Mouse (Mus musculus) stomach, embryonic 16.5 days (tissue): Measurements from ENCODE around the gene Ddx4. TPM values are rescaled to one million over a fixed set of nuclear protein-coding genes. Genes with fewer than 3 reads are reported as not detected.

Experiments used
- ATAC-seq: fragments of 200-750 bp; cut with Nextera tagmentation; 2 replicates; pipeline ENCODE4 v1.8.0; 2017; ENCODE audit warnings: moderate number of reproducible peaks, moderate TSS enrichment; ENCODE audit not compliant: insufficient read depth, low FRiP score
- H3K27ac ChIP-seq: fragments of 300-500 bp; sonication (generic); 2 replicates; pipeline ENCODE4 v1.5.1; 2014; ENCODE audit warnings: low read length
- H3K27me3 ChIP-seq: fragments of 300-500 bp; sonication (generic); 2 replicates; pipeline ENCODE4 v1.6.1; 2014; ENCODE audit warnings: low read length, control low read depth, mixed read lengths; ENCODE audit not compliant: control insufficient read depth, insufficient read depth
- H3K36me3 ChIP-seq: fragments of 300-500 bp; sonication (generic); 2 replicates; pipeline ENCODE4 v1.6.1; 2014; ENCODE audit warnings: low read length; ENCODE audit not compliant: control insufficient read depth, insufficient read depth
- H3K4me1 ChIP-seq: fragments of 300-500 bp; sonication (generic); 2 replicates; pipeline ENCODE4 v1.6.1; 2014; ENCODE audit warnings: low read length, control low read depth, mixed read lengths; ENCODE audit not compliant: control insufficient read depth, insufficient read depth
- H3K4me2 ChIP-seq: fragments of 300-500 bp; sonication (generic); 2 replicates; pipeline ENCODE4 v1.6.1; 2014; ENCODE audit warnings: low read depth, low read length, mixed read lengths
- H3K4me3 ChIP-seq: fragments of 300-500 bp; sonication (generic); replicated peaks from 2 replicates; pipeline ENCODE4 v1.5.1; 2014; ENCODE audit warnings: mild to moderate bottlenecking, low read length
- H3K9ac ChIP-seq: fragments of 300-500 bp; sonication (generic); 2 replicates; pipeline ENCODE4 v1.6.1; 2014; ENCODE audit warnings: low read length
- H3K9me3 ChIP-seq: fragments of 300-500 bp; sonication (generic); replicated peaks from 2 replicates; pipeline ENCODE4 v1.6.1; 2016; ENCODE audit warnings: low read length, control low read depth; ENCODE audit not compliant: control insufficient read depth
- WGBS: fragments of 180-500 bp; shearing (Covaris S2); extraction: QIAGEN DNeasy Blood & Tissue Kit; methylation state at CpG from one replicate; pipeline ENCODE4 v1.1.7; 2014; 5-methylcytosine and 5-hydroxymethylcytosine counted together
- polyA plus RNA-seq: library from polyadenylated mRNA; unstranded; fragments of >200 nt; fragmentation: Nextera tagmentation; extraction: Ambion mirVana; gene quantifications from 2 replicates; pipeline ENCODE4 v1.2.1, GENCODE M21; 2015

Gene Ddx4
- polyA plus RNA-seq, result 0.19 and 0.48 TPM in 2 replicates

DNA sequence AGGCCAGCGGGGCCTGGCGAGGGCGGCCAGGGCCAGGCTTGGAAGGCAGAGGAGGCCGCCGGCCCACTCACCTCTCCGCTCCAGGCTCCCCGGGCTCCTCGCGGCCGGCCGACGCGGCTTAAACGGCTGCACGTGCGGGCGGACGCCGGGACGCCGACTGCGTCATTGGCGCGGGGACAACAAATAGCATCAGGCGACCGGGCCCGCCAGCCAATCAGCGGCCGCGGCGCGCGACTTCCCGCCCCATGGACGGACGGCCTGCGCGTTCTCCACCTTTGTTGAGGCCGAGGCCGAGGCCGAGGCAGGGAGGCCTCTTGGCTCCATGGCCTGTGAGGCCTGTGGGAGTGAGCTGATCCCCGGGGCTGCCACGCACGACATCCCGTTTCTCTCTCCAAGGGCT lies at the start of gene Ddx4:
Ddx4 (minus strand) TSS at position 271 of the 400 bp plus-strand sequence.
- no peaks in the 10 kb centered on the region for H3K27me3 ChIP-seq
- peaks cover 9% of the 10 kb centered on the region for H3K9me3 ChIP-seq
- no peak within 1 kb of the TSS for H3K9ac ChIP-seq
- no peak within 1 kb of the TSS for H3K4me3 ChIP-seq
- no peak within 1 kb of the TSS for H3K27ac ChIP-seq
- ATAC-seq, result no peak
- 75% methylated on average over 44 of the region's 45 CpGs for WGBS
- H3K4me2 ChIP-seq, result no peak within 1 kb of the TSS
- H3K36me3 ChIP-seq, result no peaks in the 10 kb centered on the region
- no peaks in the 10 kb centered on the region for H3K4me1 ChIP-seq

DNA sequence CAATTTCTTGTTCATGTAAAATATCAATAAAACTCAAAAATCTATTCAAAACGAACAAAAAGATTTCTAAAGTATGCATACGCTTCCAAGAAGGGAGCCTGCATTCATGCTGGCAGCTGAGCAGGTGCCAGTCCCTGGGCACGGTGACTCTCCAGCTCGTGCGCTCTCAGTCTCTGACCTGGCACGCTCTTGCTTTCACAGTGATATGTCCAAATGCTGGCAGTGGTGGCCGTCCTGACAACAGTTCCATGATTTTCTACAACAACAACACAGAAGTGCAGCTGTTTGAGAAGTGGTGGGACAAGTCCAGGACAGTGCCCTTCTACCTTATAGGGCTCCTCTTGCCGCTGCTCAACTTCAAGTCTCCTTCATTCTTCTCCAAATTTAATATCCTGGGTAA lies 49.0 kb upstream of the Ddx4 start:
- H3K4me2 ChIP-seq, result no peak overlapping the region
- 89% methylated on average over 8 of the region's 8 CpGs for WGBS

DNA sequence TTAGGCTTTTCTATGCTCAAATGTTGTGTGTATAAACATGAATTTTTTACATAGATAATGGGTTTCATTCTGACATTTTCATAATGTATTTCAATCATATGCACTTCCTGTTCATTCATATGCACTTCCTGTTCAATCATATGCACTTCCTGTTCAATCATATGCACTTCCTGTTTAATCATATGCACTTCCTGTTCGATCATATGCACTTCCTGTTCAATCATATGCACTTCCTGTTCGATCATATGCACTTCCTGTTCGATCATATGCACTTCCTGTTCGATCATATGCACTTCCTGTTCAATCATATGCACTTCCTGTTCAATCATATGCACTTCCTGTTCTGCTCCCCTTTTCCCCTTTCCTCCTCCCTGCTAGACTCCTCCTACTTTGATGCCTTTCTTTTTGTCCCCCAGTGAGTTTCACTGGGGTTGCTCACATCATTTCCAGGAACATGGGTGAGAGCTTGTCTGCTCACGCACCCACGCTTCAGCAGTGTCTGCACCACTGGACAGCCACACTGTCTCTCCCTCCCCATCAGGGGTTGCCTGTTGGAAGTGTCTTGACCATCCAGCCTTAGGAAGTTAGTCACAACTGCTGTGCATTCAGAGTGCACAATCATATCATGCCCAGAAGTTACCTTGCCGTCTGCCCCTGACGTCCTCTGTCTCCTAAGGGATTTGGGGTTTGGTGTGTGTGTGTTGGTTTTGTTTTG lies 43.4 kb upstream of the Ddx4 start:
- peaks cover 4% of the 10 kb centered on the region for H3K9me3 ChIP-seq
- no peaks in the 10 kb centered on the region for H3K4me1 ChIP-seq
- WGBS, result 94% methylated on average over 8 of the region's 8 CpGs
- H3K9ac ChIP-seq, result no peak overlapping the region
- H3K27ac ChIP-seq, result no peak overlapping the region
- no peak for ATAC-seq
- H3K27me3 ChIP-seq, result no peaks in the 10 kb centered on the region
- H3K4me3 ChIP-seq, result no peak overlapping the region
- no peak overlapping the region for H3K4me2 ChIP-seq
- H3K36me3 ChIP-seq, result peaks cover 4% of the 10 kb centered on the region; the same call in 1 of the 2 replicates

More for the DNA sequence above, 49.0 kb upstream of the Ddx4 start:
- H3K9me3 ChIP-seq, result no peaks in the 10 kb centered on the region
- ATAC-seq, result no peak
- no peaks in the 10 kb centered on the region for H3K4me1 ChIP-seq
- H3K27me3 ChIP-seq, result no peaks in the 10 kb centered on the region
- H3K36me3 ChIP-seq, result no peaks in the 10 kb centered on the region
- no peak overlapping the region for H3K4me3 ChIP-seq
- no peak overlapping the region for H3K27ac ChIP-seq
- H3K9ac ChIP-seq, result no peak overlapping the region

DNA sequence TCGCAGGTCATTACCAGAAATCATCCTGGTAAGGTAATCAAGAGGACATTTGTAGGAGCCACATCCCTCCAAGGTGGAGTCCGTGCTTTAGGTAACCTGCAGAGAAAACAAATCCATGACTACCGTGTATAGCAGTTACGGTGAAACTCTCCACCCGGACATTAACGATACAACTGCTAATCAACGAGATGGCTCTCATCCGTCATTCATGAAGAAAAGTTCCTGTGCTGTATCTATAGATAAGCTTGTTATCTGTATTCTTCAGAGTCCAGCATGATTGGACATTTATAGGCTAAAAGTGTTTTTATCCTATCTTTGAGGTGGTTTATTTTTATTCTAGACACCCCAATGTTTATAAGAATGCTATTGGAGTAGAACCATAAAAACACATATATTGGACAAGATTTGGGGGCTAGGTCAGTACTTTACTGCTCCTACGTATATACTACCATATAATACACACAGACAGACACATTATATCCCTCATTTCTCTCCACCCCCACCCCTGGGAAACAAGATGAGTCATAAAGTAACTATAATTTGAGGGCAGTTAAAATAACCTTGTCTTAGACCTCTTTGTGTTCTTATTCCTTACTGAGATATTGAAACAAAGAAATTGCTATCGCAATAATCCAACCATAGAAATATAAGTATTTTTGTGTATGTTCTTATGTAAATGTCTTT lies 40.7 kb upstream of the Ddx4 start:
- no peak overlapping the region for H3K27ac ChIP-seq
- H3K4me1 ChIP-seq, result no peaks in the 10 kb centered on the region
- no peak overlapping the region for H3K4me2 ChIP-seq
- H3K27me3 ChIP-seq, result no peaks in the 10 kb centered on the region
- peaks cover 4% of the 10 kb centered on the region; the same call in 1 of the 2 replicates for H3K36me3 ChIP-seq
- ATAC-seq, result no peak
- 87% methylated on average over 10 of the region's 10 CpGs for WGBS
- no peak overlapping the region for H3K9ac ChIP-seq
- H3K4me3 ChIP-seq, result no peak overlapping the region
- peaks cover 4% of the 10 kb centered on the region for H3K9me3 ChIP-seq

DNA sequence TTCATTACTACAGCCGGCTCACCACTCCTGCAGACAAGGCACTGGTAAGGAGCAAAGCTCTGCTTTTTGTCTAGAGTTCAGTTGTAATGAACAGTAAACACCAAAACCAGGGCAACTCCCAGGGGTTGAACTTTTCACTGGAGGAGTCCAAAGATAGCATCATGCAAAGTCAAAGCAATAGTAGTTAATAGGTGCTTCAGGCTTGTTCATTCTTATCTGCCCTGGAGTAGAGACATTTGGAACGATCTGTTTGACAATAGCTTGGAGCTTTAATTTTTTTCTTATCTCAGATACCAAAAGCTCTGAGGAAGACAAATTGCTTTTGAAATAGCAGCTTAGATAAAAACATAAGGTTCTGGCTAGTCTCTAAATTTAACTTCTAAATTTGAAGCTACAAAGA lies 33.9 kb upstream of the Ddx4 start:
- H3K36me3 ChIP-seq, result no peaks in the 10 kb centered on the region
- no peak for ATAC-seq
- no peak overlapping the region for H3K27ac ChIP-seq
- H3K9ac ChIP-seq, result no peak overlapping the region
- H3K4me1 ChIP-seq, result no peaks in the 10 kb centered on the region
- no peak overlapping the region for H3K4me3 ChIP-seq
- WGBS, result 40% methylated on average over 2 of the region's 2 CpGs
- no peaks in the 10 kb centered on the region for H3K27me3 ChIP-seq
- H3K4me2 ChIP-seq, result no peak overlapping the region
- H3K9me3 ChIP-seq, result no peaks in the 10 kb centered on the region

DNA sequence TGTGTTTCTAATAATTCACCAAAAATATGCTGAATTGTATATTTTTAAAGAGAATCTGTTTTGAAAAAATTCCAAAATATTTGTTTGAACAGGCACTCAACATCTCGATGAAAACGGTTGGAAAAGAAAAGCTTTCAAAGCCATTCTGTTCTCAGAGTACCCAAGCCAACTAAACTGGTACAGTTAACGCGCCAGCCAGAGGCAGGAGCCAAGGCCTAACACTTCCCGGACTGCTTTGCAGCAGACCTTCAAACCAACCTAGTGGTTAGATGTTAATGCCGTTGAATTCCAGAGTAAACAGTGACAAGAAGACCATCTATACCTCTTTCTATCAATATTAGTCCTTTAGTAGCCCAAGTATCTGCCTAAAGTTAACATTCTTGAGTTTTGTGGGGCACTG lies 31.7 kb upstream of the Ddx4 start:
- 72% methylated on average over 6 of the region's 6 CpGs for WGBS
- no peak for ATAC-seq

DNA sequence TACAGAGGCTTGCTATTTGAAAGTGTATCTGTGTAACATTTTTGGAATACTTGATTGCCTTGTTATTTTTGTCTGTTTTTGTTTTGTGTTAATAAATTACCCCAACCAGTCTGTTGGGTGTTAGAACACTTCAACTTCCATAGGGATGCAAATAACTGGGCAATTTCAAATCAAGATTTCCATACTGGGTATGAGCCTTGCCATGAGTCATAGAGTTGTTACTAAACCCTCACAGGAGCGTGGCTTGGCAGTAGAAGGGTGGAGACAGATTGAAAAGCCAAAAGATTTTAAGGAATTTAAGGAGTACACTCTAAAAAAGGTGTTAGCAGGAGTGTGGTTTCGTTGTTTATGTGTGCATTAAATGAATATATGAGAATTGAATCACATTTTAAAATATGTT lies 31.0 kb upstream of the Ddx4 start:
- Histone ChIP-seq H3K4me2 (no peak overlapping the region), H3K27me3 (no peaks in the 10 kb centered on the region), H3K4me3 (no peak overlapping the region), H3K27ac (no peak overlapping the region), H3K4me1 (no peaks in the 10 kb centered on the region), H3K9me3 (no peaks in the 10 kb centered on the region), H3K36me3 (no peaks in the 10 kb centered on the region), H3K9ac (no peak overlapping the region)
- no peak for ATAC-seq
- WGBS, result 70% methylated on average over 2 of the region's 2 CpGs

More for the DNA sequence above, 31.7 kb upstream of the Ddx4 start:
- H3K36me3 ChIP-seq, result no peaks in the 10 kb centered on the region
- no peaks in the 10 kb centered on the region for H3K4me1 ChIP-seq
- H3K9me3 ChIP-seq, result no peaks in the 10 kb centered on the region
- no peak overlapping the region for H3K4me3 ChIP-seq
- H3K27me3 ChIP-seq, result no peaks in the 10 kb centered on the region
- no peak overlapping the region for H3K9ac ChIP-seq
- no peak overlapping the region for H3K4me2 ChIP-seq
- no peak overlapping the region for H3K27ac ChIP-seq

DNA sequence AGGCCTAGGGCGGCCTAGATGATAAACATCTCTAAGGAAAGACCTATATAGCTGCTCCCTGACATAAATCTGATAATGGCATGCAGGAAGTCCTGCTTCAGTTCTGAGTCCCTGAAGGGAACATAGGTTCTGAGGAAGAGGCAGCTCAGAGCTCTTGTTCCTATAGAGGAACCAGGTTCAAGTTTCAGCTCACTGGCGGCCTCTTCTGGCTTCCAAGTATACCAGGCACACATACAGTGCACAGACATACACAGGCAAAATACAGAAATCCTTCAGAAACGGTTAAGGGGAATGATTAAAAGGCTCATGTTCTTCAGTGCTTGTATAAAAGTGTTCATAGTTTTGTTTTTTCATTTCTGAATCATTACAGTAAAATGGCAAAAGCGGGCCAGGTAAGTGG lies 25.9 kb upstream of the Ddx4 start:
- Histone ChIP-seq H3K36me3 (no peaks in the 10 kb centered on the region), H3K9ac (no peak overlapping the region), H3K9me3 (no peaks in the 10 kb centered on the region), H3K27me3 (no peaks in the 10 kb centered on the region), H3K4me1 (no peaks in the 10 kb centered on the region), H3K4me2 (no peak overlapping the region), H3K27ac (no peak overlapping the region), H3K4me3 (no peak overlapping the region)
- WGBS, result 85% methylated on average over 4 of the region's 4 CpGs
- no peak for ATAC-seq

DNA sequence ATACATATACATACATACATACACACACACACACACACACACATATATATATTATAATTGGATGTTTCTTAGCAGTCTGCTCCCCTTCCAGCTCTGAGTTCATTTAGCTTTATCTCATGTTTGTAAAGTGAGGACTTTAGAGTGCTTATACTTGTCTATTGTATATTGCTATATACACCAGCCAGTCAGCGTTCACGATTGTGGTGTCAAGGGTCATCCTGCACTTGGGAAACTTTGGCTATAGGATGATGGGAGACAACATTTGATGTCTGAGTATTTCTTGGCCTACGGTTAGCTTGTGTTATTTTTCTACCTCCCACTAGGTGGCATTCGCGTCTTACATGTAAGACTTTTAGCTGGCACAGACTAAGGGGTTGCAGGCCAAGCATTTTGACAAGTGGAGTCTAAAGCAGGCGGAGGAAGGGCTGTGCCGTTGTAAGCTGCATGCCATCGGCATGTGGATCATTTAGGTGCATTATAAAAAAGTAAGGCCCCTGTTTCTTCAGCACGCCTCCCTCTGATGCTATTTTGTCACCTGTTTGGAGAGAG lies 21.7 kb upstream of the Ddx4 start:
- H3K4me1 ChIP-seq, result no peaks in the 10 kb centered on the region
- H3K9me3 ChIP-seq, result no peaks in the 10 kb centered on the region
- H3K27me3 ChIP-seq, result no peaks in the 10 kb centered on the region
- H3K4me3 ChIP-seq, result no peak overlapping the region
- H3K36me3 ChIP-seq, result no peaks in the 10 kb centered on the region
- peak; percentile 80 for ATAC-seq
- H3K27ac ChIP-seq, result no peak overlapping the region
- no peak overlapping the region for H3K9ac ChIP-seq
- H3K4me2 ChIP-seq, result 0 out of 2 replicates have a peak overlapping the region, but pooled peaks have one; percentile 9
- WGBS, result 7% methylated on average over 9 of the region's 9 CpGs
